Mouse (Mus musculus) C2C12 (cell line): Measurements from ENCODE around the gene Pde7b.

Experiments used
- CEBPB ChIP-seq: IDR thresholded peaks from one replicate; pipeline ENCODE4 v1.6.1; 2011; ENCODE audit warnings: low read depth, mild to moderate bottlenecking, control low read depth, moderate library complexity
- CTCF ChIP-seq: IDR thresholded peaks from one replicate; pipeline ENCODE4 v1.5.1; 2011; ENCODE audit not compliant: control insufficient read depth, insufficient read depth, insufficient read length
- FOSL1 ChIP-seq: IDR thresholded peaks from one replicate; pipeline ENCODE4 v1.8.0; 2011; ENCODE audit warnings: mild to moderate bottlenecking, low read length; ENCODE audit not compliant: poor library complexity, insufficient read depth, severe bottlenecking
- MAX ChIP-seq: IDR thresholded peaks from one replicate; pipeline ENCODE4 v1.6.1; 2011; ENCODE audit warnings: mild to moderate bottlenecking, control low read depth

DNA sequence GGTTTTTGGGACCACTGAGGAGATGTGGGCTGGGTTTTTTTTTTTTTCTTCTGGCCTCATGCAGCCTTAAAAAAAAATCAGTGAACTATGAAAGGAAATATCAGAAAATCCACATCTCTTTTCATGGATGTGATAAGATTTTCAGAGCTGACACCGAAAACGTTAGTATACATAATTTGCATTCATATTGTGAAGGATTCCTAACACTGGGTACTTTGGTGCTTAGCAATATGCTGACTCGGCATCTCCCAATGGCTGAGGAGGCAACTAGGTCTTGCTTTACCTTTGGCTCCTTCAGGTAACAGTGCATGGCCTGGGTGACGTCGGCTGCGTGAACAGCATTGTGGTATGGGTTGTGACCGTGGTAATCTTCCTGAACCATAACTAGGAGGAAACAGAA, 289.0 kb downstream of the Pde7b start:
- TF ChIP-seq CTCF (no peak), CEBPB (no peak), MAX (no peak), FOSL1 (no peak)
